Mouse (Mus musculus) heart, adult 8-10 months (tissue): ENCODE measurements at regions not wholly inside any gene's neighbourhood (a gene's known extent, or its start where the extent isn't known, plus 50 kb on each side); places are given as distances from the start of the nearest gene placed in this dataset.
"Not testable (repeated sequence)": the region's sequence is repeated elsewhere in the genome, so short reads cannot be mapped to it uniquely, and the experiment has no call there.

ENCODE experiments used
- DNase-seq: peaks from one replicate; pipeline ENCODE4 v3.0.0; 2022; ENCODE audit warnings: low spot score

- no peak for DNase-seq
Measured at GRCm38 (mm10) chr17:48650556-48650955, 195.9 kb downstream of the Unc5cl start.

- DNase-seq = no peak
Measured at GRCm38 (mm10) chr17:48672749-48673148, 218.0 kb downstream of the Unc5cl start.

- DNase-seq = no peak
Measured at GRCm38 (mm10) chr17:48678216-48678832, 223.6 kb downstream of the Unc5cl start.

GRCm38 (mm10) chr17:48680331-48680730, 225.6 kb downstream of the Unc5cl start:
- DNase-seq = no peak

- no peak for DNase-seq
Measured at GRCm38 (mm10) chr17:48688944-48689343, 234.2 kb downstream of the Unc5cl start.

- no peak for DNase-seq
Measured at GRCm38 (mm10) chr17:48698456-48698855, 233.7 kb upstream of the Lrfn2 start.

- DNase-seq = no peak
Measured at GRCm38 (mm10) chr17:48700591-48700990, 231.6 kb upstream of the Lrfn2 start.

- DNase-seq = no peak
Measured at GRCm38 (mm10) chr17:48720506-48720905, 211.7 kb upstream of the Lrfn2 start.

GRCm38 (mm10) chr17:48723286-48723685, 208.9 kb upstream of the Lrfn2 start:
- peak; percentile 4 for DNase-seq

GRCm38 (mm10) chr17:48724513-48725112, 207.6 kb upstream of the Lrfn2 start:
- no peak for DNase-seq

GRCm38 (mm10) chr17:48726460-48726859, 205.7 kb upstream of the Lrfn2 start:
- no peak for DNase-seq

- no peak for DNase-seq
Measured at GRCm38 (mm10) chr17:48733801-48734200, 198.4 kb upstream of the Lrfn2 start.

- not testable (repeated sequence) for DNase-seq
Measured at GRCm38 (mm10) chr17:48737181-48737580, 195.0 kb upstream of the Lrfn2 start.

GRCm38 (mm10) chr17:48738708-48739107, 193.5 kb upstream of the Lrfn2 start:
- no peak for DNase-seq

- no peak for DNase-seq
Measured at GRCm38 (mm10) chr17:48742769-48743405, 189.3 kb upstream of the Lrfn2 start.

- no peak for DNase-seq
Measured at GRCm38 (mm10) chr17:48770099-48770498, 162.1 kb upstream of the Lrfn2 start.

- no peak for DNase-seq
Measured at GRCm38 (mm10) chr17:48771721-48772320, 160.4 kb upstream of the Lrfn2 start.

- DNase-seq = peak; percentile 48
Measured at GRCm38 (mm10) chr17:48774172-48774890, 157.8 kb upstream of the Lrfn2 start.

- DNase-seq = no peak
Measured at GRCm38 (mm10) chr17:48775479-48775878, 156.7 kb upstream of the Lrfn2 start.

- DNase-seq = no peak
Measured at GRCm38 (mm10) chr17:48776502-48776902, 155.7 kb upstream of the Lrfn2 start.

GRCm38 (mm10) chr17:48780217-48780616, 152.0 kb upstream of the Lrfn2 start:
- DNase-seq = no peak

GRCm38 (mm10) chr17:48784417-48784816, 147.8 kb upstream of the Lrfn2 start:
- DNase-seq = no peak
